22 mouse cellular contexts compared by ENCODE assay signal in genomic region chr9:44991821-44992220, GRCm38 (mm10). TPM values are rescaled to one million over a fixed set of nuclear protein-coding genes. Genes with fewer than 3 reads are reported as not detected.
"Had no signal": no experiment of that assay in that cellular context is flagged by ENCODE, and none has a peak within 500 bp of the region (broad histone marks: within the 10 kb centered on the region; RNA-seq: fewer than 3 reads in every experiment).

No protein-coding gene starts in this region.

- H3K4me1 ChIP-seq: lung, embryonic 15.5 days; midbrain, embryonic 13.5 days; midbrain, embryonic 15.5 days; neural tube, embryonic 12.5 days; stomach, embryonic 15.5 days had no signal

- H3K9ac ChIP-seq: liver, postnatal 0 days; lung, embryonic 15.5 days; midbrain, embryonic 13.5 days; midbrain, embryonic 15.5 days; neural tube, embryonic 12.5 days; stomach, embryonic 15.5 days had no signal

- H3K36me3 ChIP-seq: lung, embryonic 15.5 days; midbrain, embryonic 13.5 days; midbrain, embryonic 15.5 days; neural tube, embryonic 12.5 days; stomach, embryonic 15.5 days had no signal

- H3K27ac ChIP-seq: lung, embryonic 15.5 days; macrophage; midbrain, embryonic 13.5 days; midbrain, embryonic 15.5 days; neural tube, embryonic 12.5 days; stomach, embryonic 15.5 days; stomach, postnatal 0 days had no signal

- H3K9me3 ChIP-seq: lung, embryonic 15.5 days; megakaryocyte, embryonic 14.5 days; midbrain, embryonic 13.5 days; midbrain, embryonic 15.5 days; neural tube, embryonic 12.5 days; stomach, embryonic 15.5 days had no signal

- DNase-seq: liver, postnatal 0 days; lung, adult 2 months; lung, postnatal 14 days; lung, postnatal 36 days; right cerebral cortex, postnatal 14 days; thymus, adult 18-20 months; thymus, postnatal 25 days had no signal

- H3K4me2 ChIP-seq: lung, embryonic 15.5 days; midbrain, embryonic 11.5 days; midbrain, embryonic 13.5 days; midbrain, embryonic 15.5 days; neural tube, embryonic 12.5 days; stomach, embryonic 15.5 days had no signal

- H3K4me3 ChIP-seq: lung, embryonic 15.5 days; megakaryocyte, embryonic 14.5 days; midbrain, embryonic 13.5 days; midbrain, embryonic 15.5 days; neural tube, embryonic 12.5 days; stomach, embryonic 15.5 days had no signal

- H3K27me3 ChIP-seq: lung, embryonic 15.5 days; midbrain, embryonic 13.5 days; midbrain, embryonic 15.5 days; neural tube, embryonic 12.5 days; stomach, embryonic 15.5 days had no signal

- ATAC-seq: liver, postnatal 0 days; lung, postnatal 0 days; midbrain, embryonic 13.5 days; midbrain, embryonic 15.5 days had no signal

RNA-seq across cellular contexts. Expression of gene Cd3d, which starts 10.2 kb away (rescaled TPM):
- total RNA-seq: midbrain, postnatal 0 days had no signal
- polyA plus RNA-seq: midbrain, embryonic 11.5 days; midbrain, embryonic 13.5 days; midbrain, embryonic 15.5 days; midbrain, postnatal 0 days; neural tube, embryonic 12.5 days; neural tube, embryonic 14.5 days had no signal

RNA-seq across cellular contexts. Expression of gene Cd3g, which starts 11.6 kb away (rescaled TPM):
- total RNA-seq: midbrain, postnatal 0 days had no signal
- polyA plus RNA-seq: midbrain, embryonic 11.5 days; midbrain, embryonic 13.5 days; midbrain, embryonic 15.5 days; midbrain, postnatal 0 days; neural tube, embryonic 14.5 days; testis, adult 2 months had no signal

RNA-seq across cellular contexts. Expression of gene Cd3e, which starts 17.6 kb away (rescaled TPM):
- total RNA-seq: megakaryocyte progenitor cell, adult 5-6 weeks; midbrain, postnatal 0 days had no signal
- polyA plus RNA-seq: liver, postnatal 0 days; macrophage; midbrain, embryonic 11.5 days; midbrain, embryonic 13.5 days; neural tube, embryonic 12.5 days; stomach, postnatal 0 days had no signal

RNA-seq across cellular contexts. Expression of gene Mpzl2, which starts 47.8 kb away (rescaled TPM):
- total RNA-seq: megakaryocyte progenitor cell, adult 5-6 weeks; monocyte, adult 5-6 weeks had no signal
- polyA plus RNA-seq: macrophage; neural tube, embryonic 14.5 days had no signal
